ENCODE assay signal across 17 mouse cellular contexts in the genomic region with DNA sequence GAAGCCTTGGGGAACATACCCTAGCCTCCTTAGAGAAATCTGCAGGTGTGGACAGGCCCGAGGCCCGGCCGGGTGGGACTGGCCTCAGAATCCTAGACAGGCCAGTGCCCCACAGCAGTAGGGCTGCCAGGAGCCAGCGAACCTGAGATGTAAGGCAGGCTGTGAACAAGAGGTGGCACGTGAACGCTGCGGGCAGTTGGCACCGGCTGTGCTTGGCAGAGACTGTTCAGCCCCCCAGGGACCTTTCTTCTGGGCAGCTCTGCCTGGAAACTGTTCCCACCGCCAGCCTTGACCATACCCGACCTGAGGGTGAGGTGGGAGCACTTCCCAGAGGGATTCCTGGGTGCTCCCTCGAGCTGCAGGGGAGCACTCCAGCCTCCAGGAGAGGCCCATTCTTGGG. TPM values are rescaled to one million over a fixed set of nuclear protein-coding genes. Genes with fewer than 3 reads are reported as not detected.
DNase-seq lines count a peak whose midpoint lies in the region; ATAC-seq and TF ChIP-seq lines count a peak whose summit lies in the region.
"Had no signal": no experiment of that assay in that cellular context is flagged by ENCODE, and none has a peak within 500 bp of the region (broad histone marks: within the 10 kb centered on the region; RNA-seq: fewer than 3 reads in every experiment).

No protein-coding gene starts in this region.

- peak overlapping the region; percentile 37 for H3K27ac ChIP-seq in heart, embryonic 11.5 days (ENCODE audit: low read depth, low read length)
- H3K27ac ChIP-seq in ES-Bruce4 (ENCODE audit: insufficient read depth, low read length): peak overlapping the region; percentile 86
- H3K27ac ChIP-seq in heart, embryonic 16.5 days (ENCODE audit: low read length): peak overlapping the region; percentile 93
- H3K27ac ChIP-seq in neural tube, embryonic 15.5 days (replicated peaks): no peak overlapping the region
- H3K27ac ChIP-seq: layer of hippocampus, adult 2 months; midbrain, embryonic 12.5 days; neural tube, embryonic 12.5 days had no signal

- H3K9ac ChIP-seq in heart, embryonic 11.5 days (ENCODE audit: low read depth, low read length): no peak overlapping the region
- H3K9ac ChIP-seq in ES-Bruce4 (ENCODE audit: low read depth, poor library complexity, severe bottlenecking): no peak overlapping the region
- 0 out of 2 replicates have a peak overlapping the region, but pooled peaks have one; percentile 24 for H3K9ac ChIP-seq in heart, embryonic 16.5 days (ENCODE audit: low read length)
- no peak overlapping the region for H3K9ac ChIP-seq in neural tube, embryonic 15.5 days (replicated peaks)
- H3K9ac ChIP-seq: midbrain, embryonic 12.5 days; neural tube, embryonic 12.5 days had no signal

- H3K9me3 ChIP-seq in heart, embryonic 11.5 days (replicated peaks; ENCODE audit: control insufficient read depth, low read length): no peaks in the 10 kb centered on the region
- H3K9me3 ChIP-seq in ES-Bruce4 (replicated peaks; ENCODE audit: control insufficient read depth, insufficient read depth, low read length, poor library complexity, severe bottlenecking): no peaks in the 10 kb centered on the region
- no peaks in the 10 kb centered on the region for H3K9me3 ChIP-seq in heart, embryonic 16.5 days (replicated peaks; ENCODE audit: control insufficient read depth, low read length)
- H3K9me3 ChIP-seq in neural tube, embryonic 15.5 days (replicated peaks): no peaks in the 10 kb centered on the region
- H3K9me3 ChIP-seq: midbrain, embryonic 12.5 days; neural tube, embryonic 12.5 days had no signal

- no peaks in the 10 kb centered on the region for H3K27me3 ChIP-seq in heart, embryonic 11.5 days (ENCODE audit: control insufficient read depth, insufficient read depth, low read length)
- no peaks in the 10 kb centered on the region for H3K27me3 ChIP-seq in ES-Bruce4 (ENCODE audit: control insufficient read depth, insufficient read depth, low read length, poor library complexity, severe bottlenecking)
- no peaks in the 10 kb centered on the region for H3K27me3 ChIP-seq in heart, embryonic 16.5 days (ENCODE audit: control insufficient read depth, insufficient read depth, low read length)
- no peaks in the 10 kb centered on the region for H3K27me3 ChIP-seq in neural tube, embryonic 15.5 days (replicated peaks)
- H3K27me3 ChIP-seq: midbrain, embryonic 12.5 days; neural tube, embryonic 12.5 days had no signal

- no peak for TF ChIP-seq EP300 in ES-Bruce4 (IDR thresholded peaks at IDR 0.05; ENCODE audit: insufficient read depth, low read depth, low read length)

- no peaks in the 10 kb centered on the region for H3K36me3 ChIP-seq in heart, embryonic 11.5 days (ENCODE audit: control insufficient read depth, insufficient read depth, low read length)
- H3K36me3 ChIP-seq in ES-Bruce4 (ENCODE audit: control insufficient read depth, insufficient read depth, low read length, poor library complexity, severe bottlenecking): peaks cover 3% of the 10 kb centered on the region; the same call in 1 of the 2 replicates
- H3K36me3 ChIP-seq in heart, embryonic 16.5 days (ENCODE audit: control insufficient read depth, insufficient read depth): no peaks in the 10 kb centered on the region
- no peaks in the 10 kb centered on the region for H3K36me3 ChIP-seq in neural tube, embryonic 15.5 days
- H3K36me3 ChIP-seq: midbrain, embryonic 12.5 days; neural tube, embryonic 12.5 days had no signal

- intact Hi-C loops in heart, postnatal 14 days (cut with DNase I): no loop called here

- H3K4me2 ChIP-seq in heart, embryonic 11.5 days: no peak overlapping the region
- no peak overlapping the region for H3K4me2 ChIP-seq in heart, embryonic 16.5 days (ENCODE audit: low read depth, low read length)
- H3K4me2 ChIP-seq in neural tube, embryonic 15.5 days: no peak overlapping the region
- H3K4me2 ChIP-seq: midbrain, embryonic 12.5 days; neural tube, embryonic 12.5 days had no signal

- no peak for TF ChIP-seq POLR2A in ES-Bruce4 (IDR thresholded peaks at IDR 0.05; ENCODE audit: insufficient read depth, low read length)

- peaks cover 78% of the 10 kb centered on the region for H3K4me1 ChIP-seq in heart, embryonic 11.5 days (ENCODE audit: control insufficient read depth, insufficient read depth, low read length)
- H3K4me1 ChIP-seq in ES-Bruce4 (ENCODE audit: control insufficient read depth, insufficient read depth, low read length): peaks cover 32% of the 10 kb centered on the region
- H3K4me1 ChIP-seq in heart, embryonic 16.5 days (ENCODE audit: control insufficient read depth, insufficient read depth, low read length): peaks cover 67% of the 10 kb centered on the region
- H3K4me1 ChIP-seq in neural tube, embryonic 15.5 days: peaks cover 41% of the 10 kb centered on the region

- no peak overlapping the region for H3K4me3 ChIP-seq in heart, embryonic 11.5 days (ENCODE audit: low read depth, low read length)
- no peak overlapping the region for H3K4me3 ChIP-seq in ES-Bruce4 (ENCODE audit: low read depth, low read length)
- H3K4me3 ChIP-seq in heart, embryonic 16.5 days (ENCODE audit: low read length): no peak overlapping the region
- no peak overlapping the region for H3K4me3 ChIP-seq in neural tube, embryonic 15.5 days (replicated peaks)
- H3K4me3 ChIP-seq: layer of hippocampus, adult 2 months; midbrain, embryonic 12.5 days; neural tube, embryonic 12.5 days had no signal

- TF ChIP-seq CTCF in ES-Bruce4 (IDR thresholded peaks at IDR 0.05; ENCODE audit: low read depth, low read length): no peak

- 80% methylated on average over 11 of the region's 11 CpGs for WGBS in heart, embryonic 11.5 days (ENCODE audit: insufficient replicate concordance)
- 64% methylated on average over 11 of the region's 11 CpGs for WGBS in heart, embryonic 16.5 days
- 65% methylated on average over 11 of the region's 11 CpGs for WGBS in neural tube, embryonic 15.5 days

- ATAC-seq in heart, embryonic 11.5 days (replicated peaks; ENCODE audit: insufficient number of reproducible peaks, low FRiP score, low TSS enrichment): no peak
- no peak for ATAC-seq in heart, embryonic 16.5 days (replicated peaks; ENCODE audit: extremely low read depth, insufficient read depth, low FRiP score)
- no peak for ATAC-seq in neural tube, embryonic 15.5 days (ENCODE audit: low FRiP score)
- ATAC-seq: forebrain, embryonic 14.5 days had no signal

- peak; percentile 37 for DNase-seq in adrenal gland, postnatal 25 days
- no peak for DNase-seq in adrenal gland, adult 2 months
- no peak for DNase-seq in heart, postnatal 14 days
- DNase-seq in retina, postnatal 1 day: no peak
- DNase-seq: lung, adult 2 months; right cerebral cortex, adult 18-20 months had no signal

RNA-seq across cellular contexts. Expression of a gene that starts 24.0 kb away (rescaled TPM):
- total RNA-seq in adrenal gland, postnatal 25 days (2021): 177 and 197 TPM in 2 replicates
- total RNA-seq in adrenal gland, adult 2 months (2021): 100 to 1,000 TPM in 1 of 2 experiments, 10 to 100 TPM in 1; 87.4 to 150 TPM
- 122 and 125 TPM in 2 replicates for polyA plus RNA-seq in adrenal gland, adult 2 months (2012; rRNA removed)
- polyA plus RNA-seq in heart, embryonic 11.5 days (2014; fragmentation: Nextera tagmentation; extraction: Ambion mirVana): 55.5 and 56.4 TPM in 2 replicates
- 100 to 1,000 TPM; 436 to 447 TPM for total RNA-seq in heart, postnatal 14 days (2021)
- 147 and 184 TPM in 2 replicates for polyA plus RNA-seq in ES-Bruce4 (2011; ENCODE audit: insufficient read depth, insufficient read length, low read depth, missing spikeins)
- polyA plus RNA-seq in heart, embryonic 16.5 days (2015; fragmentation: Nextera tagmentation; extraction: Ambion mirVana): 52.0 and 56.3 TPM in 2 replicates
- polyA plus RNA-seq in neural tube, embryonic 15.5 days (2015; fragmentation: Nextera tagmentation; extraction: Ambion mirVana): 7.5 and 9.8 TPM in 2 replicates

RNA-seq across cellular contexts. Expression of a gene that starts 39.5 kb away (rescaled TPM):
- total RNA-seq in adrenal gland, postnatal 25 days (2021): not detected in 2 replicates
- not detected for total RNA-seq in adrenal gland, adult 2 months (2021)
- not detected in 2 replicates for polyA plus RNA-seq in adrenal gland, adult 2 months (2012; rRNA removed)
- polyA plus RNA-seq in heart, embryonic 11.5 days (2014; fragmentation: Nextera tagmentation; extraction: Ambion mirVana): not detected in 2 replicates
- total RNA-seq in heart, postnatal 14 days (2021): not detected
- polyA plus RNA-seq in ES-Bruce4 (2011; ENCODE audit: insufficient read depth, insufficient read length, low read depth, missing spikeins): not detected in 2 replicates
- polyA plus RNA-seq in heart, embryonic 16.5 days (2015; fragmentation: Nextera tagmentation; extraction: Ambion mirVana): not detected in 2 replicates
- not detected in 2 replicates for polyA plus RNA-seq in neural tube, embryonic 15.5 days (2015; fragmentation: Nextera tagmentation; extraction: Ambion mirVana)
- total RNA-seq: granulocyte monocyte progenitor cell, adult 5-6 weeks; layer of hippocampus, adult 2 months; left cerebral cortex, postnatal 10 days; MEL had no signal
- polyA plus RNA-seq: forebrain, embryonic 14.5 days; midbrain, embryonic 12.5 days; neural tube, embryonic 12.5 days had no signal
